Mouse (Mus musculus): Measurements from ENCODE around the gene U2af2. TPM values are rescaled to one million over a fixed set of nuclear protein-coding genes. Genes with fewer than 3 reads are reported as not detected.
A peak's percentile ranks its signal among the peaks of the same experiment; 100 is the strongest.

Gene U2af2
- polyA plus RNA-seq, 1 experiment from 2014 or later = 125 TPM

GRCm38 (mm10) chr7:5091008-5091728 lies 29.2 kb downstream of the U2af2 start:
- no peak for ATAC-seq
- WGBS = 88% methylated on average over 15 of the region's 15 CpGs
- Histone ChIP-seq H3K9me3 (ENCODE audit: control insufficient read depth, low read length) (no peaks in the 10 kb centered on the region), H3K4me2 (ENCODE audit: low read length) (no peak overlapping the region), H3K27me3 (replicated peaks; ENCODE audit: control insufficient read depth, insufficient read depth, low read length) (no peaks in the 10 kb centered on the region), H3K4me1 (replicated peaks; ENCODE audit: control insufficient read depth, insufficient read depth, low read length) (no peaks in the 10 kb centered on the region), H3K4me3 (replicated peaks; ENCODE audit: low read length) (no peak overlapping the region), H3K9ac (replicated peaks; ENCODE audit: low read depth, low read length) (no peak overlapping the region), H3K27ac (ENCODE audit: low read length) (no peak overlapping the region), H3K36me3 (ENCODE audit: control insufficient read depth, insufficient read depth) (peaks cover 17% of the 10 kb centered on the region)

- Histone ChIP-seq H3K4me3 (replicated peaks; ENCODE audit: low read length) (no peak overlapping the region), H3K4me1 (replicated peaks; ENCODE audit: control insufficient read depth, insufficient read depth, low read length) (no peaks in the 10 kb centered on the region), H3K9me3 (ENCODE audit: control insufficient read depth, low read length) (no peaks in the 10 kb centered on the region), H3K4me2 (ENCODE audit: low read length) (no peak overlapping the region), H3K36me3 (ENCODE audit: control insufficient read depth, insufficient read depth) (peaks cover 19% of the 10 kb centered on the region), H3K27ac (ENCODE audit: low read length) (no peak overlapping the region), H3K9ac (replicated peaks; ENCODE audit: low read depth, low read length) (no peak overlapping the region), H3K27me3 (replicated peaks; ENCODE audit: control insufficient read depth, insufficient read depth, low read length) (no peaks in the 10 kb centered on the region)
- ATAC-seq = no peak
- whole genome bisulfite sequencing = 83% methylated on average over 6 of the region's 6 CpGs
These were observed 30.4 kb downstream of the U2af2 start for GRCm38 (mm10) chr7:5092381-5092780.

GRCm38 (mm10) chr7:5092831-5093510 lies 31.0 kb downstream of the U2af2 start:
- 85% methylated on average over 21 of the region's 21 CpGs for WGBS
- ATAC-seq = no peak

GRCm38 (mm10) chr7:5098769-5099168 lies 36.8 kb downstream of the U2af2 start:
- no peaks in the 10 kb centered on the region for H3K9me3 ChIP-seq (ENCODE audit: control insufficient read depth, low read length)
- no peak overlapping the region for H3K4me2 ChIP-seq (ENCODE audit: low read length)
- no peak overlapping the region for H3K27ac ChIP-seq (ENCODE audit: low read length)
- no peak overlapping the region for H3K4me3 ChIP-seq (replicated peaks; ENCODE audit: low read length)
- no peaks in the 10 kb centered on the region for H3K4me1 ChIP-seq (replicated peaks; ENCODE audit: control insufficient read depth, insufficient read depth, low read length)
- 96% methylated on average over 5 of the region's 5 CpGs for WGBS
- no peak for ATAC-seq
- H3K36me3 ChIP-seq (ENCODE audit: control insufficient read depth, insufficient read depth) = peaks cover 22% of the 10 kb centered on the region
- H3K9ac ChIP-seq (replicated peaks; ENCODE audit: low read depth, low read length) = no peak overlapping the region
- no peaks in the 10 kb centered on the region for H3K27me3 ChIP-seq (replicated peaks; ENCODE audit: control insufficient read depth, insufficient read depth, low read length)

More at GRCm38 (mm10) chr7:5092831-5093510, 31.0 kb downstream of the U2af2 start:
- Histone ChIP-seq H3K27me3 (replicated peaks; ENCODE audit: control insufficient read depth, insufficient read depth, low read length) (no peaks in the 10 kb centered on the region), H3K9ac (replicated peaks; ENCODE audit: low read depth, low read length) (no peak overlapping the region), H3K27ac (ENCODE audit: low read length) (no peak overlapping the region), H3K36me3 (ENCODE audit: control insufficient read depth, insufficient read depth) (peaks cover 24% of the 10 kb centered on the region), H3K9me3 (ENCODE audit: control insufficient read depth, low read length) (no peaks in the 10 kb centered on the region), H3K4me2 (ENCODE audit: low read length) (no peak overlapping the region), H3K4me1 (replicated peaks; ENCODE audit: control insufficient read depth, insufficient read depth, low read length) (no peaks in the 10 kb centered on the region), H3K4me3 (replicated peaks; ENCODE audit: low read length) (no peak overlapping the region)

- Histone ChIP-seq H3K27ac (ENCODE audit: low read length) (no peak overlapping the region), H3K9ac (replicated peaks; ENCODE audit: low read depth, low read length) (no peak overlapping the region), H3K4me2 (ENCODE audit: low read length) (no peak overlapping the region), H3K4me1 (replicated peaks; ENCODE audit: control insufficient read depth, insufficient read depth, low read length) (no peaks in the 10 kb centered on the region), H3K27me3 (replicated peaks; ENCODE audit: control insufficient read depth, insufficient read depth, low read length) (no peaks in the 10 kb centered on the region), H3K9me3 (ENCODE audit: control insufficient read depth, low read length) (no peaks in the 10 kb centered on the region), H3K36me3 (ENCODE audit: control insufficient read depth, insufficient read depth) (peaks cover 20% of the 10 kb centered on the region), H3K4me3 (replicated peaks; ENCODE audit: low read length) (no peak overlapping the region)
- WGBS = 87% methylated on average over 3 of the region's 3 CpGs
- 0 out of 2 replicates have a peak, but pooled peaks have one; percentile 8 for ATAC-seq
These were observed 37.9 kb downstream of the U2af2 start for GRCm38 (mm10) chr7:5099796-5100195.

- H3K27me3 ChIP-seq (replicated peaks; ENCODE audit: control insufficient read depth, insufficient read depth, low read length) = no peaks in the 10 kb centered on the region
- no peak for ATAC-seq
- H3K4me2 ChIP-seq (ENCODE audit: low read length) = no peak overlapping the region
- H3K27ac ChIP-seq (ENCODE audit: low read length) = no peak overlapping the region
- no peak overlapping the region for H3K4me3 ChIP-seq (replicated peaks; ENCODE audit: low read length)
- H3K4me1 ChIP-seq (replicated peaks; ENCODE audit: control insufficient read depth, insufficient read depth, low read length) = no peaks in the 10 kb centered on the region
- H3K9me3 ChIP-seq (ENCODE audit: control insufficient read depth, low read length) = no peaks in the 10 kb centered on the region
- no peak overlapping the region for H3K9ac ChIP-seq (replicated peaks; ENCODE audit: low read depth, low read length)
- peaks cover 14% of the 10 kb centered on the region; the same call in 1 of the 2 replicates for H3K36me3 ChIP-seq (ENCODE audit: control insufficient read depth, insufficient read depth)
- WGBS = 94% methylated on average over 10 of the region's 10 CpGs
These were observed 39.2 kb downstream of the U2af2 start for GRCm38 (mm10) chr7:5101066-5101663.

- Histone ChIP-seq H3K27me3 (replicated peaks; ENCODE audit: control insufficient read depth, insufficient read depth, low read length) (no peaks in the 10 kb centered on the region), H3K4me3 (replicated peaks; ENCODE audit: low read length) (no peak overlapping the region), H3K27ac (ENCODE audit: low read length) (no peak overlapping the region), H3K9ac (replicated peaks; ENCODE audit: low read depth, low read length) (no peak overlapping the region), H3K9me3 (ENCODE audit: control insufficient read depth, low read length) (no peaks in the 10 kb centered on the region), H3K4me2 (ENCODE audit: low read length) (no peak overlapping the region), H3K36me3 (ENCODE audit: control insufficient read depth, insufficient read depth) (peaks cover 11% of the 10 kb centered on the region; the same call in 1 of the 2 replicates), H3K4me1 (replicated peaks; ENCODE audit: control insufficient read depth, insufficient read depth, low read length) (no peaks in the 10 kb centered on the region)
- no peak for ATAC-seq
- 81% methylated on average over 2 of the region's 2 CpGs for WGBS
These were observed 40.6 kb downstream of the U2af2 start for GRCm38 (mm10) chr7:5102564-5102963.

GRCm38 (mm10) chr7:5108272-5108671 lies 46.3 kb downstream of the U2af2 start:
- H3K4me2 ChIP-seq (ENCODE audit: low read length) = no peak overlapping the region
- no peak for ATAC-seq
- H3K36me3 ChIP-seq (ENCODE audit: control insufficient read depth, insufficient read depth) = no peaks in the 10 kb centered on the region
- H3K9ac ChIP-seq (replicated peaks; ENCODE audit: low read depth, low read length) = no peak overlapping the region
- H3K9me3 ChIP-seq (ENCODE audit: control insufficient read depth, low read length) = peaks cover 3% of the 10 kb centered on the region; the same call in 1 of the 2 replicates
- no peaks in the 10 kb centered on the region for H3K4me1 ChIP-seq (replicated peaks; ENCODE audit: control insufficient read depth, insufficient read depth, low read length)
- no peak overlapping the region for H3K27ac ChIP-seq (ENCODE audit: low read length)
- WGBS = 85% methylated on average over 4 of the region's 4 CpGs
- no peak overlapping the region for H3K4me3 ChIP-seq (replicated peaks; ENCODE audit: low read length)
- no peaks in the 10 kb centered on the region for H3K27me3 ChIP-seq (replicated peaks; ENCODE audit: control insufficient read depth, insufficient read depth, low read length)

- ATAC-seq = no peak
- Histone ChIP-seq H3K36me3 (ENCODE audit: control insufficient read depth, insufficient read depth) (no peaks in the 10 kb centered on the region), H3K9ac (replicated peaks; ENCODE audit: low read depth, low read length) (no peak overlapping the region), H3K9me3 (ENCODE audit: control insufficient read depth, low read length) (peaks cover 3% of the 10 kb centered on the region; the same call in 1 of the 2 replicates), H3K27ac (ENCODE audit: low read length) (no peak overlapping the region), H3K4me3 (replicated peaks; ENCODE audit: low read length) (no peak overlapping the region), H3K4me1 (replicated peaks; ENCODE audit: control insufficient read depth, insufficient read depth, low read length) (no peaks in the 10 kb centered on the region), H3K4me2 (ENCODE audit: low read length) (no peak overlapping the region), H3K27me3 (replicated peaks; ENCODE audit: control insufficient read depth, insufficient read depth, low read length) (no peaks in the 10 kb centered on the region)
- 86% methylated on average over 8 of the region's 8 CpGs for WGBS
These were observed 47.4 kb downstream of the U2af2 start for GRCm38 (mm10) chr7:5109301-5109700.
